Mouse (Mus musculus) gastrocnemius, adult 18-20 months (tissue): Measurements from ENCODE around the gene Ide. TPM values are rescaled to one million over a fixed set of nuclear protein-coding genes. Genes with fewer than 3 reads are reported as not detected.

Experiments used
- DNase-seq: peaks from one replicate; pipeline ENCODE4 v3.0.0; 2021; ENCODE audit warnings: low spot score
- total RNA-seq, 2 experiments: library from RNA; stranded (reverse); gene quantifications; 2 replicates each; pipeline ENCODE4 v1.2.3; 2021

The Ide gene
- total RNA-seq, 2 experiments from 2014 or later, result 106 to 173 TPM

- no peak for DNase-seq
Observed at GRCm38 (mm10) chr19:37335392-37335791, 2.3 kb downstream of the Ide start.

GRCm38 (mm10) chr19:37333357-37333756 lies 4.3 kb downstream of the Ide start:
- no peak for DNase-seq

DNA sequence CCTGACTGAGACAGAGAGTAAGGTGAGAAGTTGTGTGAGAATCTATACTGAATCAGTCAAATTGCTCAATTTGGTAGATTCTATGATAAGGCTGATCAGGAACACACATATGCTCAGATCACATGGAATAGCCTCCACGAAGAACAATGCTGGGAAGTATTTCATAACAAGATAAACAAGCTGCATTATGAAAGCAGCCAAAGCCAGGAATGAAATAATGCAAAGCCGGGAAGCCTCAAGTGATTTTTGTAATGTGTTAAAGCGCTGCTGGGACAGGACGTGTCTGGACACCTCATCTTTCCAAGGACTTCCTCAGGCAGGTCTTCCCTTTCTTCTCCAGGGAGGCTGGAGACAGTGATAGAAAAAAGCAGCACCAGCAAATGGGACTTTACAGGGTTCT lies 4.9 kb downstream of the Ide start:
- no peak for DNase-seq

DNA sequence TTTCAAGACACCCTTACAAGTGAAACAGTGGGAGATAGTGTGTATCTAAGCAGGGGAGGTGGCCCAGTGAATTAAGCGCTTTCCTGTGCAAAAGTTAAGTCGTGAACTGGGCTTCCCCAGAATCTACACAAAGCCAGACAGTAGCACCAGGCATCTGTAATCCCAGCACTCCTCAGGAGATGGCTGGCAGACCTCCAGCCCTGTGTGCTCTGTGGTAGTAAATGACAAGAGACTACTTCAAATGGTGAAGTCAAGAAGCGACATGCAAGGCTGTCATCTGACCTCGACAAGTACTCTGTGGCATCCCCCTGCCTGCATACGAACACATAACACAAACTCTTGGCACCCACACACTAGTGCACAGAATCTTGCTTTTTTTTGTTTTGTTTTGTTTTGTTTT lies 10.4 kb downstream of the Ide start:
- no peak for DNase-seq

DNA sequence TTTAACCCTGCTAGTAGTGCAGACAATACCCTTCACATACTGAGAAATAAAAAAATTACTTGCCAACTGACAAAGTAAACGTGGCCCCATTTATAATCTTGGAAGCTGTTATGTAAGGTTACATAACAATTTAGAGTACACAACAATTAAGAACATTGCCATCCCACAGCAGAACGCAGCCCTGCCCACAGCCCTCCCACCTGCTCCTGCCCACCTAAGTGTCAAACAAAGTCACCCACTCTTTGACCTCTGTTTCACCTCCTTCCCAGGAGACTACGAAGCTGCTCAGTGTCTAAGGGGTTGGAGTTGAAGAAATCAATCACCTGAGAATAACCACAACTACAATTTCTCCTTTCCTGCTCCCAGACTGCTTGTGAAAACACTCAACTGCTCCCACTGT lies 14.1 kb downstream of the Ide start:
- DNase-seq, result no peak

- DNase-seq, result peak; percentile 66
Observed at GRCm38 (mm10) chr19:37320802-37321619, 16.6 kb downstream of the Ide start.

- no peak for DNase-seq
Observed at GRCm38 (mm10) chr19:37317359-37317758, 20.3 kb downstream of the Ide start.

GRCm38 (mm10) chr19:37315091-37315490 lies 22.6 kb downstream of the Ide start:
- DNase-seq, result peak; percentile 70

- DNase-seq, result no peak
Observed at GRCm38 (mm10) chr19:37311426-37311825, 26.2 kb downstream of the Ide start.

- no peak for DNase-seq
Observed at GRCm38 (mm10) chr19:37310133-37310532, 27.5 kb downstream of the Ide start.

- no peak for DNase-seq
Observed at GRCm38 (mm10) chr19:37308941-37309340, 28.7 kb downstream of the Ide start.

DNA sequence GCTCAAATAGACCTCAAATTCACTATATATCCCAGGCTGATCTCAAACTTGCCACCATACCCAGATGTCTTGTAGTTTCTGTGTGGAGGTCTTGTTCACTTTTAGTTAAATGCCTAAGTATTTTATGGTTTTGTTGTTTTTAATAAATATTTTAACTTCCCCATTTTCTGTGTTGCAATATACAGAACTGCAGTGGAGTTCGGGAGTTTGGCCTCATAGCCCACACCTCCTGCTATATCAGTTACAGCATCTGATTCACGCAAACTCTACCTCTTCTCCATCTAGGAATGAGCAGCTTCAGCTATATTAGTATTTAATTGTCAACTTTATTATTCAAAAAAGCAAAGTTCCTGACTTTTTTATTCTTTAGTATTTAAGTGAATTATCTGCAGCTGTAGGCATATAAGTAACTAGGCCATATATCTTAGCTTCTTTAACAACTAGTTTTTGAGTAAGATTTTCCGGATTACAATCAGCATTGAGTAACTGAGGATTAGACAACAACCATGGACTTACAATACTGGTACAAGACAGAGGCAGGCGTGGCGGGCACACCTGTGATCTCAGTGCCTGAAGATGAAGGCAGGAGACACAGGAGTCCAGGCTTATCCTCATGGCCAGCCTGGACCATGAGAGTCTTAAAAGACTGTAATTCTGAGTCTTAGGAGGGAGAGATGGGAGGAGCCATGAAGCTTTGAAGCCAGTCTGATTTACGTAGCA lies 29.7 kb downstream of the Ide start:
- DNase-seq, result no peak

DNA sequence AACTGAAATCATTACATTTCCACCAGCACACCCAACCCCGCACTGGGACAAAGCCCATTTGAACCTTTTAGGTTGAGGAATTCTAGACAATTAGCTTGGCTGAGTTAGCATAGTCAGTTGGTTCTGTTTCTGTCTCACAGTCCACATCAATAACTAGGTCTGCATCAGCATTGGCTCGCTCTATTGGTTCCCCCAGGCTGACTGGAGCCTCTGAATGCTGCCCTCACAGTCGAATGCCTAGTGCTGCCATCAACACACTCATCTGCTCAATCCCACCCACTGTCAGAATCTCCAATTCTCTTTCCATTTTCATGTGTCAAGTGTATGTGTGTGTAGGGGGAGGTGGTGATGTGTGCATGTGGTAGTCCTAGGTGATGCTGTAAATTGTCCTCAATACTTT lies 31.5 kb downstream of the Ide start:
- DNase-seq, result no peak

- DNase-seq, result no peak
Observed at GRCm38 (mm10) chr19:37304866-37305265, 32.8 kb downstream of the Ide start.

DNA sequence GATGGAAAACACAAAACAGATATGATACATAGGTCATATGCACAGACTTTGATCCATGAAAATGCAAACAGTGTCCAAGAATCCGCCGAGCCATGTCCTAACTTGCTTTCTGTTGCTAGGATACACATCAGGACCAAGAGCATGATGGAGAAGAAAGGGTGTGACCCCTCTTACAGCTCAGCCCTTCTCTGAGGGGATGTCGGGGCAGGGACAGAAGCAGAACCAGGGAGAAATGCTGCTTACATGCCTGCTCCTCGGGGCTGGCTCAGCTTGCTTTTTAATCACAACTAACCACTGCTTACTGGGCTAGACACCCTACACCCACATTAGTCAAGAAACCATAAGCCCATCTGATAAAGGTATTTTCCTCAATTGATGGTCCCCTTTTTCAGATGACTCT lies 33.6 kb downstream of the Ide start:
- DNase-seq, result no peak

GRCm38 (mm10) chr19:37301733-37302132 lies 35.9 kb downstream of the Ide start:
- no peak for DNase-seq

DNA sequence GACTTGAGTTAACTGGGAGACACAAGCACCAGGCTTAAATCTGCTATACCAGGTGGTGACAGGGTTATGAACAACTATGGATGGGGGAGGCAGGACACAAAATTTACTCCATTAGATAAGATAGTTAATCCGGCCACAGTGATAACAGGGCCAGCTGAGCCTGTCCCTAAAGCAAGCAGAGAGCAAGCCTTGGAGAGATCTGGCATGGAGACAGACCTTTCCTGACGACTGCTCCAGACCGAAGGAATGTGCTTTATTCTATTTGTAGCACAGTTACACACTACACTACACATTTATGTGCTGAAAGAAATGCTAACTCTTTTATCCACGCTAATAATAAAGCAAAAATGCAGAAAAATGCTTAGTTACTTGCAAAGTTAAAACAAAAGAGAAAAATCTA lies 46.0 kb downstream of the Ide start:
- peak; percentile 28 for DNase-seq

- peak; percentile 43 for DNase-seq
Observed at GRCm38 (mm10) chr19:37290906-37291305, 46.7 kb downstream of the Ide start.

DNA sequence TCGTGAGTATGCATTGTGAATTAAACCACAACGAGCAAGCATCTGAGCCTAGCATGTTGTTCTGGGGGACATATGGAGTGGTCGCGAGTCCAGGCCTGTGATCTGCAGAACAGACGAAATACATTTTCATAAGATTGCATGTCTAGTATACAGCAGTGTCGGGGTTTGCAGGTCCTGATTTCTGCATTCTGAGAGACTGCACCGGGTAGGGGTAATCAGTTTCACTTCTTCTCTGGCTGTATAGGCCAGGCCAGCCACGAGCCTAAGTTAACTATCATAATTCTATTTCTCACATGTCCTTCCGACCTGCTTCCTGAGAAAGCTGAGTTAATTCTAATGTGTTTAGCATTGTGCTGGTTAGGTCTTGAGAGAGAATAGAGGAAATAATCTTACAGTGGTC lies 52.9 kb downstream of the Ide start:
- no peak for DNase-seq

DNA sequence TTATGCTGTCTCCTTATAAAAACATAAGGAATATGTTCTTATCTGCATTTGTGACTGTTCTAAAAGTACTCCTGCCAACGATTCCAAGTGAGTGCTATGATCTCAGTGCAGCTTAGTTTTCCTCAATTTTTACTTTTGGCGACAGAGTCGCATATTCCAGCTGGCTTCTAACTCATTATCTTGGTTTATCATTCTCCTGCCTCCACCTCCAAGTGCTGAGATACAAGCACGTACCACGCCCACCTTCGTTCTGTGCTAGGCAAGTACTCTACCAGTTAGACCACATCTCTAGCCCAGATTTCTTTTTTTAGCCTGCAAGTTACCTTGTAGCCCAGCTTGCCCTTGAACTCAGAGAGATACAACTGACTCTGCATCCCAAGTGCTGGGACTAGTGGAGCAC lies 54.5 kb downstream of the Ide start:
- no peak for DNase-seq

- DNase-seq, result no peak
Observed at GRCm38 (mm10) chr19:37281710-37282109, 55.9 kb downstream of the Ide start.

DNA sequence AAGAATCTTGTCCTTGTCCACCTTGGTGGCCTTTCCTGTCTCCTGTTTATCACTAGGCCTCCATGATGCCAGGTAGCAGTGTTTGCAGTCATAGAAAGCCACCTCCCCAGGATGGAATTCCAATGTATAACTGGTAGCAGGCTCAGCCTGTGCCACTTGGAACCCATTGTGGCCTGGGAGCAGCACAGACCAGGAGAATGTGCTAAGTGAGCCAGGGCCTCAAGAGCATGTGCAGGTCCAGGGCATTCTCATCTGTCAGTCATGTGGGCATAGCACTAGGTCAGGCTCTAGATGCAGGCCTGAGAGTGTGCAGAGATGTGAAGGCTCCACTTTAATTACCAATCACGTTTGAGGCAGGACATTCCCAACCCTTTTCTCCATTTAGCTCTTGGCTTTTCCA lies 58.5 kb downstream of the Ide start:
- no peak for DNase-seq

DNA sequence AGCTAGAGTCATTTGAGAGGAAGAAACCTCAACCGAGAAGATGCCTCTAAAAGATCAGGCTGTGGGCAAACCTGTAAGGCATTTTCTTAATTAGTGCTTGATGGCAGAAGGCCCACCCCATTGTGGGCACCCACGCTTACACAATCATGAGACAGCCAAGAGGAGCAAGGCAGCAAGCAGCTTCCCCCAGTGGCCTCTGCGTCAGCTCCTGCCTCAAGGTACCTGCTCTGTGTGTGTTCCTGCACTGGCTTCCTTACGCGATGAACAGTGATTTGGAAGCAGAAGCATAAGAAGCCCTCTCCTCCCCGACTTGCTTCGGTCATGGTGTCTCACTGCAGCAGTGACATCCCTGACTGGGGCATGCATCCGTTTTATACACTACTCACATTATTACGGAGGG lies 62.1 kb downstream of the Ide start:
- no peak for DNase-seq
